Comparison of ENCODE assay signal across 18 mouse cellular contexts in the genomic region with DNA sequence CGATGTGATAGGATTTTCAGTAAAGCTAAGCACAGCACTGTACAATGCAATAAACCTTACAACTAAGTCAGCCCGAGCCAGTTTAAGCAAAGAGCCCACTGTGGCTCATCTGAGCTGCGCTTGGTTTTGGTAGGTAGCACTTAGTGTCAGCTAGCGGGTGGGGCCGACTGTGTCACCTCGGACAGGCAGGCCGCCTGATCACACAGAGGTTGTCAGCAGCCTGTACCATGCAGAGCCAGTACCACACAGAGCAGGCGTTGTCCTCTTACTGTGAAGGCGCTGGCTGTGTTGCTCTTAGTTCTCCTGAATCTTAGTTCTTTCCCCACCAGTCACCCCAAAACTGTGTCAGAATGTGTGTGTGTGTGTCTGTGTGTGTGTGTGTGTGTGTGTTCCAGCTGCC. TPM values are rescaled to one million over a fixed set of nuclear protein-coding genes. Genes with fewer than 3 reads are reported as not detected.
DNase-seq lines count a peak whose midpoint lies in the region; ATAC-seq and TF ChIP-seq lines count a peak whose summit lies in the region.
"Had no signal": no experiment of that assay in that cellular context is flagged by ENCODE, and none has a peak within 500 bp of the region (broad histone marks: within the 10 kb centered on the region; RNA-seq: fewer than 3 reads in every experiment).

No protein-coding gene starts in this region.

- ATAC-seq in intestine, embryonic 14.5 days (replicated peaks; ENCODE audit: low FRiP score, low TSS enrichment, low read depth): 0 out of 2 replicates have a peak, but pooled peaks have one; percentile 8
- no peak for ATAC-seq in intestine, embryonic 16.5 days
- 0 out of 2 replicates have a peak, but pooled peaks have one; percentile 21 for ATAC-seq in midbrain, embryonic 16.5 days
- no peak for ATAC-seq in midbrain, postnatal 0 days (ENCODE audit: low FRiP score)
- ATAC-seq in forebrain, embryonic 12.5 days (ENCODE audit: low FRiP score): no peak
- ATAC-seq: midbrain, embryonic 13.5 days had no signal

- H3K4me1 ChIP-seq in intestine, embryonic 14.5 days (replicated peaks; ENCODE audit: control insufficient read depth, insufficient read depth, low read length): no peaks in the 10 kb centered on the region
- peaks cover 3% of the 10 kb centered on the region; the same call in 1 of the 2 replicates for H3K4me1 ChIP-seq in intestine, embryonic 16.5 days (ENCODE audit: control insufficient read depth, insufficient read depth, low read length)
- H3K4me1 ChIP-seq in midbrain, embryonic 16.5 days (ENCODE audit: control insufficient read depth, insufficient read depth, low read length): no peaks in the 10 kb centered on the region
- no peaks in the 10 kb centered on the region for H3K4me1 ChIP-seq in midbrain, postnatal 0 days (ENCODE audit: insufficient read depth, low read length)
- peaks cover 6% of the 10 kb centered on the region for H3K4me1 ChIP-seq in forebrain, embryonic 12.5 days
- H3K4me1 ChIP-seq: embryonic facial prominence, embryonic 15.5 days; midbrain, embryonic 13.5 days had no signal

- TF ChIP-seq CTCF in midbrain, postnatal 0 days (IDR thresholded peaks at IDR 0.05): no peak

- DNase-seq in intestine, embryonic 14.5 days (ENCODE audit: low spot score): no peak
- no peak for DNase-seq in midbrain, postnatal 0 days (ENCODE audit: low spot score)
- peak; percentile 18 for DNase-seq in kidney, postnatal 10 days
- no peak for DNase-seq in right cerebral cortex, postnatal 4 days
- DNase-seq: adrenal gland, adult 8-10 months; cerebellum, adult 9-11 months; gastrocnemius, adult 2 months; left cerebral cortex, postnatal 4 days; lung, adult 18-20 months; lung, postnatal 14 days; right cerebral cortex, postnatal 25 days had no signal

- no peak overlapping the region for H3K4me3 ChIP-seq in intestine, embryonic 14.5 days (ENCODE audit: low read depth, low read length)
- no peak overlapping the region for H3K4me3 ChIP-seq in intestine, embryonic 16.5 days (ENCODE audit: low read length)
- H3K4me3 ChIP-seq in midbrain, embryonic 16.5 days (ENCODE audit: low read depth, low read length): no peak overlapping the region
- no peak overlapping the region for H3K4me3 ChIP-seq in midbrain, postnatal 0 days (ENCODE audit: low read depth, low read length)
- no peak overlapping the region for H3K4me3 ChIP-seq in forebrain, embryonic 12.5 days (replicated peaks)
- H3K4me3 ChIP-seq: embryonic facial prominence, embryonic 15.5 days; gastrocnemius, adult 2 months; midbrain, embryonic 13.5 days; neural tube, embryonic 15.5 days had no signal

- no peaks in the 10 kb centered on the region for H3K27me3 ChIP-seq in intestine, embryonic 14.5 days (replicated peaks; ENCODE audit: control insufficient read depth, insufficient read depth, low read length)
- H3K27me3 ChIP-seq in intestine, embryonic 16.5 days (replicated peaks; ENCODE audit: control insufficient read depth, insufficient read depth, low read length): no peaks in the 10 kb centered on the region
- no peaks in the 10 kb centered on the region for H3K27me3 ChIP-seq in midbrain, embryonic 16.5 days (ENCODE audit: control insufficient read depth, insufficient read depth, low read depth, low read length)
- H3K27me3 ChIP-seq in midbrain, postnatal 0 days (ENCODE audit: insufficient read depth, low read length): no peaks in the 10 kb centered on the region
- no peaks in the 10 kb centered on the region for H3K27me3 ChIP-seq in forebrain, embryonic 12.5 days
- H3K27me3 ChIP-seq: embryonic facial prominence, embryonic 15.5 days; midbrain, embryonic 13.5 days; neural tube, embryonic 15.5 days had no signal

- WGBS in intestine, embryonic 14.5 days: 70% methylated on average over 9 of the region's 9 CpGs
- WGBS in intestine, embryonic 16.5 days: 70% methylated on average over 9 of the region's 9 CpGs
- WGBS in midbrain, embryonic 16.5 days: 68% methylated on average over 9 of the region's 9 CpGs
- 79% methylated on average over 9 of the region's 9 CpGs for WGBS in midbrain, postnatal 0 days
- WGBS in forebrain, embryonic 12.5 days: 65% methylated on average over 9 of the region's 9 CpGs

- H3K9me3 ChIP-seq in intestine, embryonic 14.5 days (ENCODE audit: control insufficient read depth, low read length): no peaks in the 10 kb centered on the region
- no peaks in the 10 kb centered on the region for H3K9me3 ChIP-seq in intestine, embryonic 16.5 days (ENCODE audit: control insufficient read depth, low read length)
- no peaks in the 10 kb centered on the region for H3K9me3 ChIP-seq in midbrain, embryonic 16.5 days (replicated peaks; ENCODE audit: control insufficient read depth, low read length, poor library complexity, severe bottlenecking)
- H3K9me3 ChIP-seq in midbrain, postnatal 0 days (ENCODE audit: low read length): no peaks in the 10 kb centered on the region
- H3K9me3 ChIP-seq in forebrain, embryonic 12.5 days: no peaks in the 10 kb centered on the region
- H3K9me3 ChIP-seq: embryonic facial prominence, embryonic 15.5 days; midbrain, embryonic 13.5 days; neural tube, embryonic 15.5 days had no signal

- no peak overlapping the region for H3K9ac ChIP-seq in intestine, embryonic 14.5 days (ENCODE audit: low read length)
- H3K9ac ChIP-seq in intestine, embryonic 16.5 days (ENCODE audit: low read depth, low read length): no peak overlapping the region
- H3K9ac ChIP-seq in midbrain, embryonic 16.5 days (ENCODE audit: low read depth, low read length): no peak overlapping the region
- no peak overlapping the region for H3K9ac ChIP-seq in midbrain, postnatal 0 days (replicated peaks; ENCODE audit: low read length, poor library complexity, severe bottlenecking)
- H3K9ac ChIP-seq in forebrain, embryonic 12.5 days: no peak overlapping the region
- H3K9ac ChIP-seq: embryonic facial prominence, embryonic 15.5 days; midbrain, embryonic 13.5 days; neural tube, embryonic 15.5 days had no signal

- H3K27ac ChIP-seq in intestine, embryonic 14.5 days (ENCODE audit: low read depth): no peak overlapping the region
- no peak overlapping the region for H3K27ac ChIP-seq in intestine, embryonic 16.5 days (ENCODE audit: low read length)
- H3K27ac ChIP-seq in midbrain, embryonic 16.5 days (ENCODE audit: low read length): no peak overlapping the region
- no peak overlapping the region for H3K27ac ChIP-seq in midbrain, postnatal 0 days (ENCODE audit: low read depth, low read length)
- no peak overlapping the region for H3K27ac ChIP-seq in forebrain, embryonic 12.5 days
- H3K27ac ChIP-seq: gastrocnemius, adult 2 months; midbrain, embryonic 13.5 days; neural tube, embryonic 15.5 days had no signal

- H3K36me3 ChIP-seq in intestine, embryonic 14.5 days (ENCODE audit: control insufficient read depth, insufficient read depth, low read length): no peaks in the 10 kb centered on the region
- no peaks in the 10 kb centered on the region for H3K36me3 ChIP-seq in intestine, embryonic 16.5 days (ENCODE audit: control insufficient read depth, insufficient read depth, low read length)
- H3K36me3 ChIP-seq in midbrain, embryonic 16.5 days (ENCODE audit: control insufficient read depth, insufficient read depth, low read length): no peaks in the 10 kb centered on the region
- no peaks in the 10 kb centered on the region for H3K36me3 ChIP-seq in midbrain, postnatal 0 days (ENCODE audit: insufficient read depth, low read length)
- H3K36me3 ChIP-seq in forebrain, embryonic 12.5 days (replicated peaks): no peaks in the 10 kb centered on the region
- H3K36me3 ChIP-seq: embryonic facial prominence, embryonic 15.5 days; midbrain, embryonic 13.5 days; neural tube, embryonic 15.5 days had no signal

- H3K4me2 ChIP-seq in intestine, embryonic 14.5 days (ENCODE audit: low read length): no peak overlapping the region
- no peak overlapping the region for H3K4me2 ChIP-seq in intestine, embryonic 16.5 days (ENCODE audit: low read depth, low read length)
- no peak overlapping the region for H3K4me2 ChIP-seq in midbrain, embryonic 16.5 days (ENCODE audit: low read length)
- H3K4me2 ChIP-seq in midbrain, postnatal 0 days (ENCODE audit: low read depth, low read length, poor library complexity, severe bottlenecking): no peak overlapping the region
- H3K4me2 ChIP-seq in forebrain, embryonic 12.5 days: no peak overlapping the region
- H3K4me2 ChIP-seq: embryonic facial prominence, embryonic 15.5 days; liver, embryonic 11.5 days; midbrain, embryonic 13.5 days; neural tube, embryonic 15.5 days had no signal

RNA-seq across cellular contexts. Expression of gene Dnajb12, which starts 30.4 kb away (rescaled TPM):
- 27.5 and 28.6 TPM in 2 replicates for polyA plus RNA-seq in intestine, embryonic 14.5 days (2014; fragmentation: Nextera tagmentation; extraction: Ambion mirVana)
- polyA plus RNA-seq in intestine, embryonic 16.5 days (2015; fragmentation: Nextera tagmentation; extraction: Ambion mirVana): 26.6 and 27.6 TPM in 2 replicates
- 18.5 and 19.1 TPM in 2 replicates for polyA plus RNA-seq in midbrain, embryonic 16.5 days (2015; fragmentation: Nextera tagmentation; extraction: Ambion mirVana)
- total RNA-seq in midbrain, postnatal 0 days (2014; rRNA removed): 47.9 and 51.6 TPM in 2 replicates
- polyA plus RNA-seq in midbrain, postnatal 0 days (2015; fragmentation: Nextera tagmentation; extraction: Ambion mirVana): 25.7 and 26.3 TPM in 2 replicates
- 21.2 and 22.7 TPM in 2 replicates for polyA plus RNA-seq in forebrain, embryonic 12.5 days (2016; fragmentation: Nextera tagmentation; extraction: Ambion mirVana)

Comparison
In these comparisons a context has a peak if more than half of its experiments do, and no peak if none do; other contexts are left out.
1. ATAC-seq: peak in intestine, embryonic 14.5 days (single experiment) and midbrain, embryonic 16.5 days (single experiment); none in intestine, embryonic 16.5 days (single experiment), midbrain, postnatal 0 days (single experiment) and forebrain, embryonic 12.5 days (single experiment).